Mouse (Mus musculus) embryo, embryonic 10.5 days (tissue): ENCODE results near the gene Slc9a7.

Source experiments
- DNase-seq: peaks from one replicate; pipeline ENCODE4 v3.0.0-alpha.2; 2015; ENCODE audit warnings: low spot score

Slc9a7 gene

DNA sequence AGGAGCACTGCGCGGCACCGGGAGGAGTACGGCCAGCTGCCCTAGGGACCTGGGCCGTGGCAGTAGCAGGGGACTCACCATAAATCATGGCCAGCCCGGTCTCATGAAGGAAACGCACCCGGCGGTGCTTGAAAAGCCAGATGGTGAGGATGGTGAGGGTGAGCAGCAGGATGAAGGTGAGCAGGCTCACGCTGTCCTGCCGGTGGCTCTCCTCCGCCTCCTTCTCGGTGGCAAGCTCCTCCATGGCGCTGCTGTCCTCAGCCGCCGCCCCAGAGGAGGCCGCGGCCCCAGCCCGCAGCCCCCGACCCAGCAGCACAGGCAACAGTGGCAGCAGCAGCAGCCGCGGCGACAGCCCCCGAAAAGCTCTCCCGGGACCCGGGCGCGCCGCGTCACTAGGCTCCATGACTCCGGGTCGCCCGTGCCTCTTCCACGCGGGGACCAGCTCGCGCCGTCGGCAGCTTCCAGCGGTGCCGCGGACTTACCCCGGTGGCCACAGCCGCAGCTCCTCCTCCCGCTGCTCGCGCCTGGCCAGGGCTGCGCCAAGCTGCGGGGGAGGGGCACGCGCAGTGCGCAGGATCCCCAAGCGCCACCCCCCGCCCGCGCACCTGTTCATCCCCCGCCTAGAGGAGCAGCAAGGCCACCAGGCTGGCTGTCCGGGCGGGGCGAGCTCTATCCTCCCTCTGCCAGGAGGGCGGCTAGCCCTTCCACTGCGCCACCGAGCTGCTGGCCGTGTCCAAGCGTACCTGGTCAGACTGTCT, at the start of gene Slc9a7:
Gene Slc9a7 (minus strand): TSS at position 526 of the 758 bp plus-strand sequence.
- DNase-seq = peak; percentile 39

DNA sequence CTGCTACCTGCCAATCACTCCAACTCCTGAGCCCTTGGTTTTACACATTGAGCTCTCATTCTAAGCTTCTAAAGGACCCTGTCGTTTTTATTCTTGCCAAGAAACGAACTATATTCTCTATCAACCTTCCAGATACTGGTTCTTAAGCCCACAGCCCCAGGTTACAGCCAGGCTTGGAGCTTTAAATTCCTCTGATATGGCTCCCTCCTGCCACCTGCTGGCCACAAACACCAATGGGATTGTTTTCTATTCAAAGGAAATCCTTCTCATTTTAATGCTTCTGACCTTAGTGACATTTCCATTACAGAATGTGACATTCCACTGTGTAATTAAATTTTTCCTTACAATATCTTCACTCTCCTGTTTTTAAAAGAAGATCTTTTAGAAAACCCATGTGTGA, 44.1 kb upstream of the Slc9a7 start:
- DNase-seq = peak; percentile 55

DNA sequence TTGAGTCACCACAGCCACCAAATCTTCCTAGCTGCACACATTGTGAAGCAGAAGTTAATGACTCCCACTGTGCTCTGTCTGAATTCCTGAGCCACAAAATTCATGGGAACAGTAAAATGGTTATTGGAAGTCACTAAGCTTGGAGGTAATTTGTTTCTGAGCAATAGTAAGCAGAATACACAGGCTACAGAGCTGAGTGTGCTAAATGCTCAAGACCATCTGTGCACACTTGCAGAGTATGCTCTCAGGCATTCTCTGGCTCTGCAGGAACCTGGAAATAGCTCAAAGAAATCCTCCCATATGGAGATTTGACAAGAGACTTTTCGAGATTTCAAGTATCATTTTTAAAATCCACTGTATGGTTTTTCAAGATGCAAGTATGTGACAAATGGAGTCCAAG, 41.1 kb upstream of the Slc9a7 start:
- no peak for DNase-seq

DNA sequence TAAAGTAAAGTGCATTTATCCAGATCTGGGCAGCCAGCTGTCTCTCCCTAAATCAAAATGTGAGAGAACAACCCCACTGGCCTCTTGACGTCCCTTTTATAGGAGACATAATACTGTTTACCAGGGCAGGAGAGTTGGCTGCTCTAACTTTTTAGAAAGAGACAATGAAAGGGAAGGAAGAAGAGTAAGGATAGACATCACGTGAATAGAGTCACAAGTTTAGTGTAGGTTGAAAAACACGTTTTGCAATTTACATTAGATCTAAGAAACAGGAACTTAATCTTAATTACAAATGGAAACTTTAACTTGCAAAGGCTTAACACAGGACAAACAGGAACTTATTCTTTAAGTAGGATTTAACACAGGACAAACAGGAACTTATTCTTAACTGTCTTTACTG, 15.6 kb upstream of the Slc9a7 start:
- no peak for DNase-seq

DNA sequence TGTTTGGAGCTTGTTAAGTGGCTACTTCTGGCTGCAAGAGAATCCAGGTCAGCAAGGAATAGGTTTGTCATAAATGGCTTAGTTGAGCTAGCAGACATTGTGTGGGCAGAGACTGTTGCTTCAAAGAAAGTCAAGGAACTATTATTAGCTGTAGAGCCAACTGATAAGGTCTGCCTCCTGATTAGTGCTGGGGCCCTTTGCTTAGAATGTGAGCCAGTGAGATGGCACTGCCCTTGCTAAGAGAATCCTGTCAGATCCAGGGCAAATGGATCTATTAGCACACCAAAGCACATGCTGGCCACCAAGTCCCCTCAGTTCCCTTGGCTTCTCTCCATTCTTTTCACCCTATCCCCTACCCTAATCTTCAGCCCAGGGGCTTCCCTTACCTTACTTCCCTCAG, 14.3 kb upstream of the Slc9a7 start:
- no peak for DNase-seq

DNA sequence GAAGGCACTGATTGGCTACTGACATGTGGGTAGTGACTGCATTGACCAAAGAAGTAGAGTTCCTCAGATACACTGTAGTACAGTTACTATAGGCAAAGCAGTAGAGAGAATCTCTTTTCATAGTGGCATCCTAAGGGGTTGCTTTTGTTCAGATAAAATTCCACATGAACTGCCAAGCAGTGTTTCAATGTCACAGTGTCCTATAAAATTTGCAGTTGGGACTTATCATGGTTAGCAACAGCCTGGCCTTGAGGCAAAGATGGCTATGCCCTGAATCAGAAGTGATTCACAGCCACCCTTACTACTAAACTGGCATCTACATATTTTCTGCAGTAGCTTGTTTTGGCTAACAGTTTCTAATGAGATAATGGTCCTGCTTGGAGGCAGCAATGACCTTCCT, 11.7 kb upstream of the Slc9a7 start:
- DNase-seq = no peak

DNA sequence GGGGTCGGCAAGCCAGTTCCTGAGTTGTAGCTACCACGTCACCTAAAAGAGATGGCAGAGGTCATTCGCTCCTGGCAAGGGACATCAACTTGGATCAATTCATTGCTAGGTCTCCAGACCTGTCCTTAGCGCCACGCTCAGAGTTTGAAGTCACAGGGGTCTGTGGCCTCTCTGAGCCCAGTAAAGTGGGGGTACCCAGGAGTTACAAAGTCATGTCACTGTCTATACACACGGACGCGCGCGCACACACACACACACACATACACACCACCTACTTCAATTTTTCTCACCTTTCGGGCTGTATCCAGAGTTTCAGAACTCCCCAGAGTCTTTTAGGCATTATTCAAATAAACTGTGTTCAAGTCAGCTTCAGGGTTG, 422 bp upstream of the Slc9a7 start:
- no peak for DNase-seq

DNA sequence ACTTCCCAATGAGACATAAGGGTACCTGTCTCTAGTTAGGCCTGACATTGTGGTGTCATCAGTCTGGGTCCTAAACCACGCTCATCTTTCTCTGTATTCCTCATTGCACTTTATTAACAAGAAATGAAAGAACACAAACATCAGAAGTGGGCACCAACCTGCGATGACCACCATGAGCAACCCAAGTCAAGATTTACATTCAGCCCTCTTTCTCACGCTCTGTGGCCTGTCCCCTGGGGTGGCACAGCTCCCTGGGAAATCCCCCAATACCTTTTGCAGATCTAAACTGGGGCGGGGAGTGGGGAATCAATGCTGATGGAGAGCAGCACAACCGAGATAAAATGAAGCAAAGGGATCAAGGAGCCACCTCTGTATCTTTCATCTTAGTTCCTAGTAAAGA, 892 bp downstream of the Slc9a7 start:
- DNase-seq = no peak

DNA sequence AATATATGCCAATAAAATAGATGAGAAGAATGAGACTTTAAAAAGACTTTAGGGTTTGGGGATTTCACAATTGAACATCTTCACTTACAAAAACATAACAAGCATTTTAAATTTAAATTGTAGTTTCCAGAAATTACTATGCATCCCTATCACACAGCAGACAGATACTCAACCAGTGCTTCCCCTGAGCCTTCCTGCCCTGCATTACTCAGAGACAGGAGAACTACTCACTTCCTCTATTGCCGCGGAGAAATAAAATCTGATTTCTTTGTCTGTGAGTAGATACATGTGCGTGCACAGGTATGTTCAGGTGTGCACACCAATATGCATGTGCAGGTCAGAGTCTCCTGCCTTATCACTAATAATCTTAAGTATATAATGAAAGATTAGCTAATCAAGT, 2.9 kb downstream of the Slc9a7 start:
- DNase-seq = no peak

DNA sequence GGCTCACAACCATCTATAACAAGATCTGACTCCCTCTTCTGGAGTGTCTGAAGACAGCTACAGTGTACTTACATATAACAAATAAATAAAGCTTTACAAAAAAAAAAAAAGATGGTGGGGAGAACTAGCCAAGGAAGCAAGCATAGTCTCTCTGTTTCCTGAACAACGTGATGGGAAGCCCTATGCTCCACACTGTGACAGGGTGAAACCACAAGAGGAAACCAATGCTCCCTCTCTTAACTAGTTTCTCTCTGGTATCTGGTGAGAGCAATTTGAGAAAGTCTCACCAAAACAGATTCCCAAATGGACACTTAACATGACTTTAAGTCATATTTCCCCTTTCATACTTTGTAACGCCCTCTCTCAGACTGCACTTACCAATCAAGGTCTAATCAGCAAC, 5.4 kb downstream of the Slc9a7 start:
- no peak for DNase-seq

DNA sequence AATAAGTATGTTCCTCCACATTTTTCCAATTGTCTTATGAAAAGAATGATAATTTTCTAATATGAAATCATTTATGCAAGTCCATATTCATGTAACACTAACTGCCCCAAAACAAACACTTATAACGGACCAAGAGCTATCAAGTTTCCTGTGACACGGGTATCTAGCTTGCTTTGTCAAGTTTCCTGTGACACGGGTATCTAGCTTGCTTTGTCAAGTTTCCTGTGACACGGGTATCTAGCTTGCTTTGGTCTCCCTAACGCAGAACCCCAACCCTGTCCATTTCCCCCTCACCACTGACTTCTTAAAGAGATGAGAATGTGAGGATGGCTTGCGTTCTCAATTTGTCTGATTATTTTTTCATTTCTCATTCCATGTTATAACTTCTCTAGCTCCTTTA, 12.2 kb downstream of the Slc9a7 start:
- DNase-seq = no peak

DNA sequence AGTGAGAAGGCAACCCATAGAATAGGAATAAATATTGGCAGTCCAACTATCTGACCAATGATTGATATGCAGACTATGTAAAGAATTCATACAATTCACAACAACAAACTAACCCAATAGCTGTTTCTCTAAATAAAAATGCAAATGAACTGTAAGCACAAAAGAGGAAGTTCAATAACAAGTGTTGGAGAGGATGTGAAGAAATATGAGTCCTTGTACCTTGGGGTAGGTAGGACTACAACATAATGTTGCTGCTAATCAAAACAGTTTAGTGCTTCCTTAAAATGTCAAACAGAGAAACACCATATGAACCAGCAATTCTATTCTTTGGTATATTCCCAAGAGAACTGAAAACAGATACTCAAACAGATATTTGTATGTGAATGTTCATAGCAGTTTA, 17.8 kb downstream of the Slc9a7 start:
- DNase-seq = no peak

DNA sequence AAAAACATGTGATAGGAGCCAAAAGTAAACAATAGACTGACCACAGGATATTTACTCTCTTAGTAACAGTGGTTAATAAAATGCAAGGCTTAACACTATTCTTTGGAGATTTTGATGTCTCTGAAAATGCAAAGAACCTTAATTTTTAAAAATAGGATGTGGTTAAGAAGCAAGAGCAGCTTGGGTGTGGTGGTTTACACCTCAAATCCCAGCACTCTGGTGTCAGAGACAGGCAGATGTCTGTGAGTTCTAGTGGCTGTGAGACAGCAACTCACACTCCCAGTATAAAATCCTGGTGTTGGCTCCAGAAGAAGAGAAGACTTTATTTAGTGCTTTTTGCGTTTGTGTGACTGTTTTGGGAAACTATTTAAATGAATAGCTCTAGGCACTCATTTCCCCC, 19.6 kb downstream of the Slc9a7 start:
- no peak for DNase-seq

DNA sequence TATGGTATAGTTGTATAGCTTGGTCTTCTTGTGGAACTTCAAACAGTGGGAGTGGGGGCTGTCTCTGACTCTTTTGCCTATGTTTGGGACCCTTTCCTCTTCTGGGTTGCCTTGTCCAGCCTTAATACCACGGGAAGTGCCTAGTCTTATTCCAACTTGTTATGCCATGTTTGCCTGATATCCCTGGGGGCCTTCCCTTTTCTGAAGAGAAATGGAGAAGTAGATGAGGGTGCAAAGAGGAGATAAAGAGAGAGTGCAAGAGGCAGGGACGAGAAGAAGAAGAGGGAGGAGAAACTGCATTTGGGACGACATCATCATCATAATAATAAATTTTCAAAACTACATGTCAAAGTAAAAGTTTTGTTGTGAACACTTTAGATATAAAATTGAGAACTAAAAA, 21.6 kb downstream of the Slc9a7 start:
- DNase-seq = no peak

DNA sequence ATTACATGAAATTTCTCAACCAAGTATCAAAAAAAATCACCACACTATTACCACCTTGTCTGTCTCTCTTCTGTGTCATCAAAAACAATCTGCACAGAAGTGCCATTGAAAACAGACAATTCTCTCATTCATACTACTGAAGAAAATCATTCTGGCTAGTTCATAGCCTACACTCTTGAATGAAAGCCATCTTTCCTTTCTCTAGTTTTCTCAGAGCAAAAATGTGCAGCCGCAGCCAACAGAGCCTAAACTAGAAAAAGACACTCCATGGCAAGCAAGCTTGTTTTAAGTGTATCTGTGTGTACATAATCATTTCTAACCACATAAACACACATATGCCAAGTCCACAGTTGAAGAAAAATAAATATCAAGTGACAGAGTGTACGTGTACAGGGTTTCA, 27.2 kb downstream of the Slc9a7 start:
- no peak for DNase-seq

DNA sequence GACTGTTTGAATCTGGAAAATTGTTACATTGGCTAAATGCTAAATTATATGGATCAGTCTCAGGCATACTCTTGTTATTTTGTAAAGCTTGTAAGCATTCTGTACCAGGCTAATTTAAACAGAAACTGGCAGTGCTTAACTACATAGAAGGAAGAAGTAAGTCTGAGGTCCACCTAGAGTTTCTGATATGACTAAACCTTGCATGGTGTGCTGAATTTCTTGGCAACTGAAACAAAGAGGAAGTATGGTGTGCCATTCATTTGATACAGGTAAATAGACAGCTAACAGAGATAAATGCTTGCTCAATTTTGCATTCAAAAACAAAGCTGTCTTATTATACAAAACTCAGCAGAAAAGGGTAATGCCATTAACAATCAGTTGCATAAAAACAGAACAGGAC, 63.5 kb downstream of the Slc9a7 start:
- no peak for DNase-seq

DNA sequence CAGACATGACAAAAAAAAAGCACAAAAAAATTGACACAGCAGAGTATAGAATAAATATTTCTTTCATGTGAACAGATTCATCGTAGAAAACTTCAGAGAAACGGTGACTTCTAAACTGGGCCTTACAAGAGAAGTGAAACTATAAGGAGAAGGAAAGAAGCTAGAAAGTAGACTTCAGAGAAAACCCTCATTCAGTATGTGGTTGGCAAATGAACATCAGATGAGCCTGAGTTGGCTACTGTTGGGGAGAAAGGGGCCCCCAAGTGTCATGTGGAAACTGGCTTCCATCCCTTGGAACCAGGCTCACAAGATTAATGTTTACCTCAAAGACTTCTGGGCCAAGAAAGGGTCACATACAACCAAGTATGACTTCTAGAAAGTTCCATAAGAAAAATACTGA, 70.1 kb downstream of the Slc9a7 start:
- no peak for DNase-seq

DNA sequence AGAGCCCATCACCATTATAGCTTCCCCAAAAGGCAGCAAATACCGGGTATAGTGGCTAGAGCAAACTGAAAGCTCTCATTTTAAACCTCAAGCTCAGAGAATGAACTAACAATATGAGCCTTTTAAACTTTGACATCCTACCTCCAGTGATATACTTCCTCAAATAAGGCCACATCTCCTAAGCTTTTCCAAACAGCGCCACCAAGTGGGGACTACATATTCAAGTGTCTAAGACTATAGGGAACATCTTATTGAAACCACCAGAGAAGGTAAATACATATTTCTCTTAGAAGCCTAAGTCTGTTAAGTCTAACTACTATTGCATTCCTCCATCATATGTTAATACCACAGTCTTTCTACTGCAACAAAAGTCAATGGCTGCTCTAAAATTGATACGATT, 106.0 kb downstream of the Slc9a7 start:
- no peak for DNase-seq

DNA sequence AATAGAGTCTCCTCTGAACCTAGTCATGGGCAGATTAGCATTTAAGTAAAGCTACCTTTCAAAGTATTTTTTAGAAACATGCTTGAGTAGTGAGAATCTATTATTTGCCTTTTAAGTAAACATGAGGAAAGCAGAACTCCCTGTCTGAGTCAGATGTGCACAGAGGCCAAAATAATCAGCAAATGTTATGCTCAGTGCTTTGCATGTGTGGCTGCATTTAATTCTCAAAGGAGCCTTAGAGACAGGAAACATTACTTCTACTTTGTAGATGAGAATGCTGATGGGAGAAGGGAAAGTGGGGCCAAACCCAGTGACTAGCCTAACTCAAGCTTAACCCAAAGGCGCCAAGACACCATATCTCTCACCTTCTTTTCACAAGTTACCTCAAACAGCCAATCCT, 114.8 kb downstream of the Slc9a7 start:
- no peak for DNase-seq

DNA sequence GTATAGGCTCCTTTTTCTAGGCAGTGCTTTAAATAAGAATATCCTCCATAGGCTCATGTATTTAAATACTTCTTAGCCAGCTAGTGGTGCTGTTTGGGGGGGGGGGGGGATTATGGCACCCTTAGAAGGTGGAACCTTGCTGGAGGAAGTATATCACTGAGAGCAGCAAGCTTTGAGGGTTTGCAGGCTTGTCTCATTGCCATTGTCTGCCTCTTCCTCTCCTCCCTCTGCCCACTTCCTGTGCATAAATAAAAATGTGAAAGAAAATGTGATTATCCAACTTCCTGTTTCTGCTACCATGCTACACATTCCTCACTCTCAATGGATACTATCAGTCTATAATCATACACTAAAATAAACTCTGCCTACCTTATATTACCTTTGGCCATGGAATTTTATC, 123.2 kb downstream of the Slc9a7 start:
- no peak for DNase-seq

DNA sequence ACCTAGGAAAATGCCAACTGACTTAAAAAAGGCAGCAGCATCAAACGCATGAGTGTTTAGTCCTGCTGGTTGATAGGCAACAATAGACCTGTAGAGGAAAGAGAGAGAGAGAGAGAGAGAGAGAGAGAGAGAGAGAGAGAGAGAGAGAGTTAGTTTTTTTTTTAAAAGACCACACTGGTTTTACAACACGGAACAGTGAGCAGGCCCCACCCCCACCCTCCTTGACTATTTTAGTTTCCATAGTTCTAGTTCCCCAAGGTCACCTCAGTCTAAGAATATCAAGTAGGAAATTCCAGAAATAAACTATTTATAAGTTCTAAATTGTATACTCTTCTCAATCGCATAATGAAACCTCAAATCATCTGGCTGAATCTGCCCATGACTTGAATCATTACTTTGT, 126.6 kb downstream of the Slc9a7 start:
- DNase-seq = no peak

DNA sequence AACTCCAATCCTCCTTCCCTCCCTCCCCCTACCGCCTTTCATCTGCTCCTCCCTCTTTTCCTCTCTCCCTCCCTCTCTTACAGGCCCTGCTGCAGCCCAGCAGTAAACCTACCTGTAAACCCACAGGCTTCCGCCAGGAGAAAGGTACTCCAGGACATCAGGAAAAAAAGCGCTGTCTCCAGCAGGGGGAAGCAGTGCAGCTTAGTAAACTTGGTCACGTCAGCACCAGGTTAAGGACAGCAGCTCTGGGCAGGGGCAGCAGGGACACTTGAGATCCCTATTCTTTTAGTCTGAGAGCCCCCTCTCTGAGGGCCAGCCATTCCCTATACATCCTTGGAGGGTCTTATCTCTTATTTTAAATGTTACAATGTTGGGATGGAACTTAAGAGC, 129.3 kb downstream of the Slc9a7 start:
- DNase-seq = peak; percentile 72

DNA sequence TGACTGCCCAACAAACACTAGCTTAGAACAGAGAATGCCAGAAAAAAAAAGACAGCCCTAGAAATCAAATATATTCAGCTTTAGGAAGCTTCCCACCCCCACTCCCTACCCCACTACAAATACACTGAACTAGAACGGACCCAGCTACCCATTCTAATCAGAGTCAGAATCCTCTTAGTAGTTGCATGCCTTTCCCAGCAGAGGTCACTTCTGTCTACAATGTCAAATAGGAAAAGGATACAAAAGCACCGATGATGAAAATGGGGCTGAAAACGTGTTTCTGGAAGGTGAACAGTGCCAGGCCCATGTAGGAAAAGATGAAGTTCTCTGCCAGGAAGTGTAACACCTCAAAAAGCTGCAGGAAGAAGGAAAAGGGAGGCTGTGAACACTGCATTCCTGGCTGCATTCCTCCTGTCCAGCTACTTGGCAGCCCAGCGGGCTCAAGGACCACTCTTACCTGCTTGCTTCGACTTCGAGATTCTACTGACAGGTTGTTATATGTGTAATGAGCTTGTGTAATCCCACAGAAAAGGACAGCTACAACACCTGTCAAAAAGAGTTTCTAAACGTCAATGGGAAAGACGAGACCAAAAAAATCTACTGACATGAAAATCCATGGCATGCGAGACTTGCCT, 129.8 kb downstream of the Slc9a7 start:
- peak; percentile 5 for DNase-seq

DNA sequence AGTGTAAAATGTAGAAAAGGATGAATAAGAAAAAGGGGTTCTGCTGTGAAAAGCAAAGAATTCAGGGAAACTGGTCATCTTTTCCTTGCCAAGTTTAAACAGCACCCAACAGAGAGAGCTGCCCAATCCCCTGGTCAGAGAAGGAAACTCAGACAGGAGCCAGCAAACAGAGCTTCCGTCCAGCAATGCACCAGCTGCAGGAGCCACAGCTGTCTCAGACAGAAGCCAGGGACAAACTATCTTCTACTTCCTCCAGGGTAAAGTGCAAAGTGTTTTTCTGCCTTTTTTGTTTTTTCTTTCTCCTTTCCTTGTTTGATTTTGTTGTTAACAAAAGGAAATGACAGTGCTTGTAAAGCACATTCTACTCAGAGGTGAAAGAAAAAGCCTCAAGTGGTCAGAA, 131.3 kb downstream of the Slc9a7 start:
- DNase-seq = no peak
